Mouse (Mus musculus): ENCODE results near the gene 1700021F05Rik. TPM values are rescaled to one million over a fixed set of nuclear protein-coding genes. Genes with fewer than 3 reads are reported as not detected.

Gene 1700021F05Rik
- polyA plus RNA-seq, 1 experiment: 10.0 TPM

DNA sequence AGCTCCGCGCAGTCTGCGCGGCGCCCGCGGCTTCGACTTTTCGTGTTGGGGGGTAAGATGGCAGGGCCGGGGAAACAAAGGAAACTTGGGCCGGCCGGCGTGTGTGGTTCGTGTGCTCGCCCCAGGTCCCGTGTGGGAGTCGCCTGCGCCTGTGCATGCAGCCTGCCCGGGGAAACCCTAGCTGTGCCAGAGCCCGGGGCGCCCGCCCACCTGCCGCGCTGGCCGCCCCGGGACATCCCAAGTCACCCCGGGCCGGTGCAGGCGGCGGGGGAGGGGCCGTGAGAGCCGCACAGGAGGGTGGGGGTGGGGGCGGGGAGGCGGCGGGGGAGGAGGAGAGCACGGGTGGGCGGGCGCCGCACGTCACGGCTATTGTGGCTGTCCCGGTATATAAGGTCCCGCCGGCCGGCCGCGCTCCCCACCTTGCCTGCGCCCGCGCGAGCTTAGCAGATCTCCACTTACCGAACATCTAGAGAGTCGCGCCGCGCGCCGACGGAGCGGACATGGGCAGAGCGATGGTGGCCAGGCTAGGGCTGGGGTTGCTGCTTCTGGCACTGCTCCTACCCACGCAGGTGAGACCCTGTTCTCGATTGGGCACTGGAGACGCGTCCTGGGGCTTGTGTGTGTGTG lies 38.1 kb upstream of the 1700021F05Rik start:
- TF ChIP-seq POLR2A (IDR thresholded peaks at IDR 0.05; ENCODE audit: control insufficient read depth, low read depth, low read length) (0 out of 2 replicates have a peak, but pooled peaks have one; percentile 17), CTCF (IDR thresholded peaks at IDR 0.05; ENCODE audit: control insufficient read depth, insufficient read depth, insufficient replicate concordance, low read depth, low read length) (no peak)
- H3K27me3 ChIP-seq (ENCODE audit: control insufficient read depth, insufficient read depth, low read length): no peaks in the 10 kb centered on the region
- H3K36me3 ChIP-seq (ENCODE audit: control insufficient read depth, insufficient read depth, low read length): no peaks in the 10 kb centered on the region
- peak overlapping the region; percentile 80 for H3K4me3 ChIP-seq (ENCODE audit: control insufficient read depth, low read depth, low read length)
- H3K4me1 ChIP-seq (ENCODE audit: control insufficient read depth, insufficient read depth, low read length): peaks cover 17% of the 10 kb centered on the region
- no peak overlapping the region for H3K27ac ChIP-seq (ENCODE audit: control insufficient read depth, insufficient read depth, low read depth, low read length)

DNA sequence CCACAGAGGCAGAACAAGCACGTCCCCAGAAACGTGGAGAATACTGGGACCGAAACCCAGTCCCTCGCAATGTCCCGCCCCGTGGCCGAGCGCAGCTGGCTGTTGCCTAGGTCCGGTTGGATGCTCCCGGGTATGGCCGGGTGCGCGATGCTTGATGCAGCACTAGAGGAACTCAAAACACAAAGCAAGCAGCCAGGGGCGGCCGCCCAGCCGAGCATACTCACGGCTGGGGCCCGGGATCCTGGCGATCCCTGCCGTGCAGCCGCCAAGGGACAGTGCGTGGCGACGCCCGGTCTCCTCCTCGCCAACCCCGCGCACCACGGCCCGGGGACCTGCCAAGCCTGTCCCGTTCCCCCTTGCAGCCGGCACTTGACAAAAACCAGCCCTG lies 37.6 kb upstream of the 1700021F05Rik start:
- Histone ChIP-seq H3K27ac (ENCODE audit: control insufficient read depth, insufficient read depth, low read depth, low read length) (no peak overlapping the region), H3K4me3 (ENCODE audit: control insufficient read depth, low read depth, low read length) (peak overlapping the region; percentile 40), H3K27me3 (ENCODE audit: control insufficient read depth, insufficient read depth, low read length) (no peaks in the 10 kb centered on the region), H3K4me1 (ENCODE audit: control insufficient read depth, insufficient read depth, low read length) (peaks cover 17% of the 10 kb centered on the region), H3K36me3 (ENCODE audit: control insufficient read depth, insufficient read depth, low read length) (no peaks in the 10 kb centered on the region)
- TF ChIP-seq CTCF (IDR thresholded peaks at IDR 0.05; ENCODE audit: control insufficient read depth, insufficient read depth, insufficient replicate concordance, low read depth, low read length) (no peak), POLR2A (IDR thresholded peaks at IDR 0.05; ENCODE audit: control insufficient read depth, low read depth, low read length) (no peak)

DNA sequence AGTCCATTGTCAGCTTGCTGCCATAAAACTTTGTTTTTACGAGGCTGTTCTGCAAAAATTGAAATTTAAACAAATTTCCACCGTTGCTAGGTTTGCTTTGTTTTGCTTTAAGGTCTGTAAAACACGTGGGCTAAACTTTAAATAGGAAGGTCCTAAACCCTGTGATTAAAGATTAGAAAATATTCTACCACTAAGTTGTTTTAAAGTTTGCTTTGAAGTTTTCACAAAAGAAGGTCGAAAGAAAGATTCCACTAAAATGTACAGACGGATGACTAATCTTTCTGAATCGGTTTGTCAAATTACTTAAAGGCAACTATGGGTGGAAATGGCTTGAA lies 37.2 kb upstream of the 1700021F05Rik start, which contains the start of gene Cd24a:
Cd24a (plus strand) TSS at position 288 of the 335 bp plus-strand sequence.
- Histone ChIP-seq H3K27me3 (ENCODE audit: control insufficient read depth, insufficient read depth, low read length) (no peaks in the 10 kb centered on the region), H3K4me3 (ENCODE audit: control insufficient read depth, low read depth, low read length) (peak within 1 kb of the TSS; percentile 80), H3K36me3 (ENCODE audit: control insufficient read depth, insufficient read depth, low read length) (no peaks in the 10 kb centered on the region), H3K4me1 (ENCODE audit: control insufficient read depth, insufficient read depth, low read length) (peaks cover 17% of the 10 kb centered on the region), H3K27ac (ENCODE audit: control insufficient read depth, insufficient read depth, low read depth, low read length) (no peak within 1 kb of the TSS)
- TF ChIP-seq CTCF (IDR thresholded peaks at IDR 0.05; ENCODE audit: control insufficient read depth, insufficient read depth, insufficient replicate concordance, low read depth, low read length) (no peak), POLR2A (IDR thresholded peaks at IDR 0.05; ENCODE audit: control insufficient read depth, low read depth, low read length) (no peak)

DNA sequence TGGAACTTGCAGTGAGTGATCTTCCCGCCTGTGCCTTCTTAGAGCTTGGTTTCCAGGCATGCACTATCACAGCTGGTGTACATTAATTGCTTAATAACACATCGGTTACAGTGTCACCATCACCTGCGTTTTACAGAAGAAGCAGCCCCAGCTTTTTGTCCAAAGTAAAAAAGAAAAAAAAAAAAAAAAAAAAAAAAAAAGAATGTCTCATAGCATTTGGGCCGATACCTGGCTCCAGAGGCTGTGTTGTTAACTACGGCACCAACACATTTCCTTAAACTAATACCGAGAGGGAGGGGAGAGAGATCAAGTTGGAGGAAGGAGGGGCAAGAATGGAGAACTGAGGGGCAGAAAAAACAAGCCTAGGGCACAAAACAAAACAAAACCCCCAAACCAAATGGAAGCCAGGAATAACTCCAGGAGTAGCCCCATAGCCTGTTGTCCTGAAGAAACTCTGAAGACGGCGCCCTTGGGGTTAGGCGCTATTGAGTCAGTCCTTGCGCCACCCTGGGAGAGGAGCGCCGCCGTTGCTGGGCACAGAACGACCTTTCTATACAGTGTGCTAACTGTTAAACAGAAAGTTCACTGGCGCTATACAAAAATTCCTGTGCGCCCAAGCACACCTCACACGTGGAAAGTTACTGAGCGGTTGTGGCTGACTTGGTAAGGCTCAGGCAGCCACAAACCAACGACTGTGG lies 36.7 kb upstream of the 1700021F05Rik start:
- Histone ChIP-seq H3K4me3 (ENCODE audit: control insufficient read depth, low read depth, low read length) (no peak overlapping the region), H3K27ac (ENCODE audit: control insufficient read depth, insufficient read depth, low read depth, low read length) (no peak overlapping the region), H3K36me3 (ENCODE audit: control insufficient read depth, insufficient read depth, low read length) (no peaks in the 10 kb centered on the region), H3K27me3 (ENCODE audit: control insufficient read depth, insufficient read depth, low read length) (no peaks in the 10 kb centered on the region), H3K4me1 (ENCODE audit: control insufficient read depth, insufficient read depth, low read length) (peaks cover 17% of the 10 kb centered on the region)
- TF ChIP-seq POLR2A (IDR thresholded peaks at IDR 0.05; ENCODE audit: control insufficient read depth, low read depth, low read length) (no peak), CTCF (IDR thresholded peaks at IDR 0.05; ENCODE audit: control insufficient read depth, insufficient read depth, insufficient replicate concordance, low read depth, low read length) (no peak)

DNA sequence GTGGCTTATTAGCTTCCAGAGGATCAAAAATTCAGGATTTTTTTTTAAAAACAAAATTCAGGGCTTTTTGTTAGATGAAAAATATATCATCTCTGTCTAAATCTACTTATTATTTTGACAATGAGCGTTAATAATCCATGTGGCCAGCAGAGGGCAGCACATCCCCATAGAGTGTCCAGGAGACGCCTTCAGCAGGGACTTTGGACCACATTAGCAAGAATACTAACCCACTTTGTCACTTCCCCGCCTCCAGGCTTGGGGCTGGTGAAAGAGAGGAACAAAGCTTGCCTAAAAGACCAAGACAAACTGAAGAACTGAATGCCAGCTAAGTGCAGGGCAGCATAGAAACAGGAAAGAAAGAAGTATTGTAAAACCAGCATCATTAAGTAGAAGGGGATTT lies 34.2 kb upstream of the 1700021F05Rik start:
- Histone ChIP-seq H3K4me3 (ENCODE audit: control insufficient read depth, low read depth, low read length) (no peak overlapping the region), H3K27ac (ENCODE audit: control insufficient read depth, insufficient read depth, low read depth, low read length) (no peak overlapping the region)

DNA sequence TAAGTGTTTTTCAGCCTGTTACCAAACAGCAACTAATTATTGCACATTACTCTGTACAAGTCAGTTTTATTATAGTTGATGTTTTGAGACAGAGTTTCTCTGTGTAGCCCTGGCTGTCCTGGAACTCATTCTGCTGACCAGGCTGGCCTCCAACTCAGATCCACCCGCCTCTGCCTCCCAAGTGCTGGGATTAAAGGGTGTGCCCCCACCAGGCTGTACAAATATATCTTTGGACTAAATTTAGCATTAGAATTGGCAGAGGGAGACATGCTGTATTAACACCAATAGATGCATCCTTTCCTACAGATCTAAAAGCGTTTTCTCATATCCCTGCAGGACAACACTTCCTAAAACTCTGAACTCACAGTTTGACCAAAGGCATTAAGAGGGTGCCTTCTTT lies 33.6 kb upstream of the 1700021F05Rik start:
- no peaks in the 10 kb centered on the region for H3K27me3 ChIP-seq (ENCODE audit: control insufficient read depth, insufficient read depth, low read length)
- no peak overlapping the region for H3K4me3 ChIP-seq (ENCODE audit: control insufficient read depth, low read depth, low read length)
- no peak overlapping the region for H3K27ac ChIP-seq (ENCODE audit: control insufficient read depth, insufficient read depth, low read depth, low read length)
- no peaks in the 10 kb centered on the region for H3K36me3 ChIP-seq (ENCODE audit: control insufficient read depth, insufficient read depth, low read length)
- TF ChIP-seq POLR2A (IDR thresholded peaks at IDR 0.05; ENCODE audit: control insufficient read depth, low read depth, low read length) (no peak), CTCF (IDR thresholded peaks at IDR 0.05; ENCODE audit: control insufficient read depth, insufficient read depth, insufficient replicate concordance, low read depth, low read length) (no peak)
- H3K4me1 ChIP-seq (ENCODE audit: control insufficient read depth, insufficient read depth, low read length): peaks cover 7% of the 10 kb centered on the region

More for the DNA sequence above, 34.2 kb upstream of the 1700021F05Rik start:
- Histone ChIP-seq H3K4me1 (ENCODE audit: control insufficient read depth, insufficient read depth, low read length) (peaks cover 13% of the 10 kb centered on the region), H3K27me3 (ENCODE audit: control insufficient read depth, insufficient read depth, low read length) (no peaks in the 10 kb centered on the region), H3K36me3 (ENCODE audit: control insufficient read depth, insufficient read depth, low read length) (no peaks in the 10 kb centered on the region)
- TF ChIP-seq POLR2A (IDR thresholded peaks at IDR 0.05; ENCODE audit: control insufficient read depth, low read depth, low read length) (no peak), CTCF (IDR thresholded peaks at IDR 0.05; ENCODE audit: control insufficient read depth, insufficient read depth, insufficient replicate concordance, low read depth, low read length) (peak; percentile 82; the same call in 1 of the 2 replicates)

DNA sequence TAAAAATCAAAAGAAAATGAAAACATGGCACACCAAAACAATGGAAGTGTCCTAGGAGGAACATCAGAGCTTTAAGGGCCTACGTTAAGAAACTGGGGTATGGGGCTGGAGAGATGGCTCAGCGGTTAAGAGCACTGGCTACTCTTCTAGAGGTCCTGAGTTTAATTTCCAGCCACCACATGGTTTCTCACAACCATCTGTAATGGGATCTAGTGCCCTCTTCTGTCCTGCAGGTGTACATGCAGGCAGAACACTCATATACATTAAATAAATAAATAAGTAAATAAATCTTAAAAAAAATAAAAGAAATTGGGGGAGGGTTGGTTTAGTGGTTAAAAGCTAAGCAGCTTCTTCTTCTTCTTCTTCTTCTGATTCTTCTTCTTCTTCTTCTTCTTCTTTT lies 20.5 kb upstream of the 1700021F05Rik start:
- Histone ChIP-seq H3K36me3 (ENCODE audit: control insufficient read depth, insufficient read depth, low read length) (no peaks in the 10 kb centered on the region), H3K4me1 (ENCODE audit: control insufficient read depth, insufficient read depth, low read length) (peaks cover 3% of the 10 kb centered on the region; the same call in 1 of the 2 replicates), H3K4me3 (ENCODE audit: control insufficient read depth, low read depth, low read length) (no peak overlapping the region), H3K27ac (ENCODE audit: control insufficient read depth, insufficient read depth, low read depth, low read length) (no peak overlapping the region), H3K27me3 (ENCODE audit: control insufficient read depth, insufficient read depth, low read length) (no peaks in the 10 kb centered on the region)
- TF ChIP-seq CTCF (IDR thresholded peaks at IDR 0.05; ENCODE audit: control insufficient read depth, insufficient read depth, insufficient replicate concordance, low read depth, low read length) (no peak), POLR2A (IDR thresholded peaks at IDR 0.05; ENCODE audit: control insufficient read depth, low read depth, low read length) (no peak)
